Mouse (Mus musculus) cerebellum, adult 9-10 months (tissue): ENCODE results near the gene Foxf2.

ENCODE experiments used
- DNase-seq: peaks from one replicate; pipeline ENCODE4 v3.0.0; 2022

The Foxf2 gene

GRCm38 (mm10) chr13:31625333-31626101 lies at the start of gene Foxf2:
Gene Foxf2, plus strand, starts transcription at chr13:31625816.
- no peak for DNase-seq

- no peak for DNase-seq
Measured at GRCm38 (mm10) chr13:31576696-31577095, 48.9 kb upstream of the Foxf2 start.

GRCm38 (mm10) chr13:31577576-31577975 lies 48.0 kb upstream of the Foxf2 start:
- no peak for DNase-seq

- DNase-seq, result no peak
Measured at GRCm38 (mm10) chr13:31578389-31578788, 47.2 kb upstream of the Foxf2 start.

GRCm38 (mm10) chr13:31579866-31580265 lies 45.8 kb upstream of the Foxf2 start:
- no peak for DNase-seq

GRCm38 (mm10) chr13:31587341-31587740 lies 38.3 kb upstream of the Foxf2 start:
- no peak for DNase-seq

- DNase-seq, result no peak
Measured at GRCm38 (mm10) chr13:31599576-31599975, 26.0 kb upstream of the Foxf2 start.

- DNase-seq, result no peak
Measured at GRCm38 (mm10) chr13:31603964-31604363, 21.7 kb upstream of the Foxf2 start.

- no peak for DNase-seq
Measured at GRCm38 (mm10) chr13:31614724-31615465, 10.7 kb upstream of the Foxf2 start.

- no peak for DNase-seq
Measured at GRCm38 (mm10) chr13:31615561-31616165, 10.0 kb upstream of the Foxf2 start.

- no peak for DNase-seq
Measured at GRCm38 (mm10) chr13:31618001-31618400, 7.6 kb upstream of the Foxf2 start.

- DNase-seq, result peak; percentile 7
Measured at GRCm38 (mm10) chr13:31618416-31618815, 7.2 kb upstream of the Foxf2 start.

GRCm38 (mm10) chr13:31618919-31619655 lies 6.5 kb upstream of the Foxf2 start:
- DNase-seq, result no peak

- DNase-seq, result no peak
Measured at GRCm38 (mm10) chr13:31619826-31620498, 5.7 kb upstream of the Foxf2 start.

GRCm38 (mm10) chr13:31620499-31620847 lies 5.1 kb upstream of the Foxf2 start:
- DNase-seq, result no peak

- DNase-seq, result no peak
Measured at GRCm38 (mm10) chr13:31620937-31621336, 4.7 kb upstream of the Foxf2 start.

- no peak for DNase-seq
Measured at GRCm38 (mm10) chr13:31621741-31622140, 3.9 kb upstream of the Foxf2 start.

GRCm38 (mm10) chr13:31622371-31622770 lies 3.2 kb upstream of the Foxf2 start:
- DNase-seq, result no peak

GRCm38 (mm10) chr13:31623291-31623690 lies 2.3 kb upstream of the Foxf2 start:
- DNase-seq, result no peak

- DNase-seq, result no peak
Measured at GRCm38 (mm10) chr13:31623906-31624860, 1.4 kb upstream of the Foxf2 start.

GRCm38 (mm10) chr13:31624966-31625332 lies 667 bp upstream of the Foxf2 start:
- DNase-seq, result no peak
